Mouse (Mus musculus): ENCODE data around the gene Npl. TPM values are rescaled to one million over a fixed set of nuclear protein-coding genes. Genes with fewer than 3 reads are reported as not detected.

The Npl gene
- total RNA-seq (2021), result 1 to 10 TPM; 3.6 to 4.5 TPM

DNA sequence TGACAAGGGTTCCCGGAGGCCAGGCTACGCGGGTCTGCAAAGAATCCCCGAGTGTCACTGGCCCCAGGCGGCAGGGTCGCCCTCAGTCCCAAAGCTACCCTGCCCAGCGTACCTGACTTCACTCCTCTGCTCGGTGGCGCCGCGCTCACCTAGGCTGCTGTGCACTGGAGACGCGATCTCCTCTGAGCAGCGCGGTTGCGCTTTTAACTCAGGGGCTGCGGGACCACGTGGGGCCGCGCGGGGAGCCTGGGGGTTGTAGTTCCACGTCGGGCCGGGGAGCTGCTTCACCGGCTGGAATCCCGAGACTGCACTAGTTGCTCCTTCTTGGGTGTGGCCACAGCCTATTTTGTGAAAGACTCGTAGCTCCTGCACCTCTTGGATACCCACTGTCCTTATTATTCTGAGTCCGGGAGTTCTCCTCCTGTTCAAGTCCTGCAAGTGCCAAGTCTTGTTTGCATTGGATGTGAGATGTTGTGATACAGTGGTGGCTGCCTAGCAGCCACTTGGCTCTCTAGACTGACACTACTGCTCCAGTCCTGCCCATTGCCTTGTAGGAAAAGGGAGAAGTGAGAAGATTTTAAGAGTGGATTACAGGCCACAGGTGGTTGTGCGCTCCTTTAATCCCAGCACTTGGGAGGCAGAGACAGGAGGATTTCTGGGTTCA, at the start of gene Npl:
Gene Npl, minus strand, starts transcription at position 510 of the 664 bp plus-strand sequence.
- DNase-seq (ENCODE audit: extremely low spot score in 1 of 2, low spot score in 1 of 2), result peak; percentile 61 to 72

DNA sequence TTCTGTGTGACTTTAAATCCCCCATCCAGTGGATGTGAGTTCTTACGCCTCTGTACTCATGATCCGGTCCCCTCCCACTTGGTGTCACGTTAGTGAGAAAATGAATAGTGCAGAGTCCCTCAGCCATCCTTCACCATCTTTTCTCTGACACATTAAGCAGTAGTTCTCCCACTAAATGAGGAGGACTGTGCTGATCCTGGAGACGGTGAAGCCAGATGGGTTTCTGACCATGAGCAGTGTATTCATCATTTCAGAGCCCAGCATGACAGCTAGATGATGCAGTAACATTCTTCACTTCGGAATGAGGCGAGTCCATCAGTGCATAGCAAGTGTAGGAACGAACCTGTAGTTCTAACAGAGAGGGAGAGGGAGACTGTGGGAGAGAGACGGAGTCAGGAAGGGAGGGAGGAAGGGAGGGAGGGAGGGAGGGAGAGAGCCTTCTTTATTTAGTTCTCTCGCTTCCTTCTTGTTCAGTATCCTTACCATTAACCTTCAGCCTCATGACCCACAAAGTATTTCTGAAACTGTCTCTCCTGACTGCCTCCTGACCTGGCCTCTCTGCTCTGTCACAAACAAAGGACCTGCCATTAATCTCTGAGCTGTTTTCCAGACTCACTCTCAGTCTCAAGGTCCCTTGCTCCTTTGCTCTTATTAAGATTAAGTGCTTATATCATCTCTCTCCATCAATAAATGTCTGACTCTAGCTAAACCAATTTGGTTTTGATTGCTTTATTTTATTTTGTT, 49.6 kb upstream of the Npl start:
- no peak for DNase-seq (ENCODE audit: extremely low spot score in 1 of 2, low spot score in 1 of 2)

DNA sequence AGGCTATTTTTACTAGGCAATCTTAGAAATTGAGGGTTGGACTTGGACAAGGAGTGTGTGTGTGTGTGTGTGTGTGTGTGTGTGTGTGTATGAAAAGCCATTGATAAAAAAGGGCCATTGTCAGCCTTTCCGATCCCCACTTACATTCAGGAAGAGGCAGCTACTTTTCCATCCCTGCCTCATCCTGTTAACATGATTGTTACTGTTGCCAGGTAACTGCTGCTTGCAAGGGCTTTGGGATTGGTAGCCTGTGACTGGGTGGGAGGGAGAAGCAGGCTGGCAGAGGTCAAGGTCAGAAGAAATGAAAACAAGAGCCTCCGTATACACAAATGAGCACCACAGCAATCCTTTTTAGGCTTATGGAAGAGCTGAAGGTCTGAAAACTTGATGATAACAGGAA, 48.9 kb upstream of the Npl start:
- DNase-seq (ENCODE audit: extremely low spot score in 1 of 2, low spot score in 1 of 2), result no peak

DNA sequence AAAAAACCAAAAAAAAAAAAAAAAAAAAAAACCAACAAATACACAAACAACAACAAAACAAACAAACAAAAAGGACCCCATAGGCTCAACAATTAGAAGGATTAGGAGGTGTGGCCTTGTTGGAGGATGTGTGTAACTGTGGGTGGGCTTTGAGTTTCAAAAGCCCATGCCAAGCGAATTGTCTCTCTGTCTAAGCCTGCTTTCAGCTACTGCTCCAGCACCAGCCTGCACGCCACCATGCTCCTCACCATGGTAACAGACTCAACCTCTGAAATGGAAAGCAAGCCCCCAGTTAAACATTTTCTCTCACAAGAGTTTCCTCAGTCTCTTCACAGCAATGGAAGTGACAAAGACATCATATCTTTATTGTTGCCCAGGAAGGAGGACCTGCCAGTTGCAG, 43.8 kb upstream of the Npl start:
- DNase-seq (ENCODE audit: extremely low spot score in 1 of 2, low spot score in 1 of 2), result no peak

DNA sequence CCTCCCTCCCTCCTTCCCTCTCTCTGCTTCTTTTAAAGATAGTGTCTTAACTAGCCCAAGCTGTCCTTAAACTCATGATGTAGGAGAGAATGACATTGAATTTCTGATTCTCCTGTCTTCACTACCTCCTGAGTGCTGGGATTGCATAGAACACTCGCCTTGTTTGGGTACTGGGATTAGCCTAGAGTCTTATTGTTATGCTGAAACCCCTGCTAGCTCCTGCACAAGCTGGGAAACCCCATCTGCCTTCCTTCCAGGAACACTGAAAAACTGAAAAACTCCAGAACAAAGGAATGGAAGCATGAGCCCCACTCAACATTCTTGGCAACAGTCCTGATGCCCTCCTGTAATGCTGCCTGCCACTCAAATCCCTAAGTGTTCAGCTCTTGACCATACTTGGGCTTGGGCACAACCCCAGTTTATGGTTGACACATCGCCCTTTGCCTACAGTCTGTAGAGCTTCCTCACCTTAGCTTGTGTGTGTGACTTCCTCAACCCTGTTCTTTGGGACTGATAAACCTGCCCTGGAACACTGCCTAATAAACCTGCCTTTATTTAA, 40.4 kb upstream of the Npl start:
- no peak for DNase-seq (ENCODE audit: extremely low spot score in 1 of 2, low spot score in 1 of 2)

DNA sequence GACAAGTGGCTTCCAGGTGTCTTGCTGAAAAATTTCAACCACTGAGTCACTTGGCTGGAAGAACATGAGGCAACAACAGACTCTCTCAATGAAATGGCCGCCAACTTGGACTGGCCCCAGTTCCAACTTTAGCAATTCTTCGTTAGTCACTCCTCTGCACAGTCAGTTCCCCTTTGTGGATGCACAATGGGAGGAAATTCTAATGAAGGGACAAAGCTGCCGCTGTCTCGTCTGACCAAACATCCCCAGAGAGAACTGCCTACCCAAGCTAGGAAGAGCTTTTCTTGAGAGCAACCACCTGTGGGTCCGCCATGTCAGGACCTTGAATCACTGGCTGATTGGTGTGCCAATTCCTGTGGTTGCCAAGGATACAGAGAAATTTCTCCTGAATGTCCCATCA, 38.1 kb upstream of the Npl start:
- peak in 1 of 2 experiments; percentile 16 for DNase-seq (ENCODE audit: extremely low spot score in 1 of 2, low spot score in 1 of 2)

DNA sequence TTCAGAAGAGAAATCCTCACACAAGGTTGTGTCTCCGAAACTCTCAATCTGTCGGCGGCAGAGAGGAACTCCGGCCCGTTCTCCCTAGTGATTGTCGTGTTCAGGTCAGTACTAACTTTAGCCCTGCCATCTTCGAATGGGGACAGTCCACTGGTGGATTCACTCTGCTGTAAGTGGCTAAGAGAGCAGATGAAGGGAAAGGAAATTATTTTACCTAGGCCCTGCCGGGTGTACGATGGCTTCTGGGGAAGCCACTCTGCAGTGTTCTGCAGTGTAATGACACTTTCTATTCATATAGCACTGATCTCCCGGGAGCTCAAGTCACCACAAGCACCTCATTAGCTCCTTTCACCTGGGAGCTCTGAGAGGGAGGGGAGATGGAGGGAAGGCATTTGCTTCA, 37.0 kb upstream of the Npl start:
- DNase-seq (ENCODE audit: extremely low spot score in 1 of 2, low spot score in 1 of 2), result no peak

DNA sequence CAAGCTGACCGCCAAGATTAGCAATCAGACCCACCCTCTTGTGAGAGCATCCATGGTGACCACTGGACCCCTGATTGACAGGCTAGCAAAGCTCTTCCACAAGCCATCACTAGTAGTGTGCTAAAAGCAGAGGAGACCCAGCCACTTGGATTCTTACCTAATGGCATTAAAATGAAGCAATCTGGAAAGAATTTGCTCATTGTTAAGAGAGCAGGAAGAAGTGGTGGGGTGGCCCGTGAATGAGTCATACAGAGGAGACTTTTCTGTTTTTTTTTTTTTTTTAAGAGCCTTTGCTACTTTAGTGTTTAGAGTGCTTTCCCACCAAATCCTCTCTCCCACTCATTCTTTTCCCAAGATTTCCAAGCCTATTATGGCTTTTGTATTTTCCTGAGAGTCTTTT, 35.9 kb upstream of the Npl start:
- no peak for DNase-seq (ENCODE audit: extremely low spot score in 1 of 2, low spot score in 1 of 2)

DNA sequence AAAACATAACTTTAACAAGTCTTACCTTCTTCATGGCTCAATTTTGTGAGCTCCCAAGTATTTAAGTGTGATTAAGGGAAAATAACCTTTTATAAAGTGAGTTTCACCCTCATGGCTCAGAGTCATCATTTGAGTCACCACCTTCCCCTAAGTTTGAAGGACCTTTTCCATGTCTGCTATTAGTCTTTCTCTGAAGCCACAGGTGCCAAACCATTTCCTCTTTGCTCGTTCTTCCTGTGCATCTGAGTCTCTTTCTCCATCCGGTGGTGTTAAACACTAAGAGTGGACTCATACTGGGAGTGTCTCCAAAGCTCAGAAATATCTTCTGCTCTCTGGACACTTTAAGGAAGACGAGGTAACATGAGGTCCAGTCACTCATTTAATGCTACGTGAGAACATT, 33.3 kb upstream of the Npl start:
- no peak for DNase-seq (ENCODE audit: extremely low spot score in 1 of 2, low spot score in 1 of 2)

DNA sequence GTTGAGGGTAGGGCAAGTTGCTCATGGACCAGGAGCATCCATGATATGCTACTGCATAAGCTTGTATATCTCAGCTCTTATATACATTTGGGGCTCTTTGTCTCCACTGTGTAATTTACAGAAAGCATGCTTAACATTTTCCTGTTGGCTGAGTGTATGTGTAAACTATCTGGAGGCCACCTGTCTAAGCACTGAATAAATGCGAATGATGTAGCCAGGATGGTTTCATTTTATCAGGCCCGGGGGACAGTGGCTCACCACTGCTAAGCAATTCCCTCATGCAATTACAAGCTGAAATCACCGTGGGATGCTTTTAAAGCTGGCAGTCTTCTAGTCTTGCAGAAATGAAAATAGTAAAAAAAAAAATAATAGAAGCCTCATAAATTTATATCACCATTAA, 24.9 kb upstream of the Npl start:
- DNase-seq (ENCODE audit: extremely low spot score in 1 of 2, low spot score in 1 of 2), result no peak

DNA sequence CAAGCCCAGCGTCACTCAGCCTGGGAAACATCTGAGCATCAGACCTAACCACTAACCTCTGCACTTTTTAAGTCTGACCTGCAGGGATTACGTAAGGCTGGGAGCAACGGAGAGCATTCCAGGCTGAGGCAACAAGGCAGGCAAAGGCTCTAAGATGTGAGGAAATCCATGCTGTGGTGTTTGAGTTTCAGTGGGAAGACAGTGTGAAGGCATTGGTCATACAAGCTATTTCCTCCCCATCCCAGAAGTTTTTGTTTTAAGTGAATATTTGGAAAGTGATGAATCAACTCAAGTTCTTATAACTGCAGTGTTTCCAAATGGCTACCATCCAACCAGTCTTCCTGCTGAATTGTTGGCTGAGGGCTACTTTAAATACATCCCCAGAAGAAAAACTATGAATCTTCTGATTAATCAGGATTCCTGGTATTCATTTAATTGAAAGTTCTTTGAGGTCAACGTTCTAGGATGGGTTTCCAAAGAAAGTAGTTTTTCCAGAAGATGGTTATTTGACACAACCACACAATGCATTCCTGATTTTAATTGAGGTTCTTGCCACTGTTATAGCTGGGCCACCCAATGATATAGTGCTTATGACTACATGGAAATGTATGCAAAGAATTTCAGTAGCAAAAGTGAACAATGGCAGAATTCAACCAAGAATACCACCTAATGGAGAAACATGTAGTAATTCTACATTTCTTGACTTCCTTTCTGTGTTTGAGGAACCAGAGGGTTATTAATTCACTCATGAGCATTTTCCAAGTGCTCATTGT, 22.6 kb upstream of the Npl start:
- DNase-seq (ENCODE audit: extremely low spot score in 1 of 2, low spot score in 1 of 2), result no peak

DNA sequence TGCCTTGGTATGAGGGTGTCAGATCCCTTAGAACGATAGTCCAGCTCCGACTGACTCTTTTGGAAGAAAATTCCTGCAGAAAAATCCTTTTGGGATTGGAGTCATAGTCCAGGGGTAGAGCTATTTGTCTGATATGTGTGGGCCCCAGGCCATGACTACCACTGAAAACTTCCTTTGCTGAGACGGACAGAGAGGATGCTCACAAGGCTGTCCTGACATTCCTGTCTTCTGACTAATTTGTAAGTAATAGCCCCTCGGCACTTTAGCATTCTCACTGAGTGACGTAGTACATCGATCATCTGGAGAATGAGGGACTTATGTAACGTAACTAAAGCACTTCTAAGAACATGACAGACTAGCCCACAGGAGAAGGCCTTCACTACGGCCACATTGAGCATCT, 15.9 kb upstream of the Npl start:
- DNase-seq (ENCODE audit: extremely low spot score in 1 of 2, low spot score in 1 of 2), result no peak

DNA sequence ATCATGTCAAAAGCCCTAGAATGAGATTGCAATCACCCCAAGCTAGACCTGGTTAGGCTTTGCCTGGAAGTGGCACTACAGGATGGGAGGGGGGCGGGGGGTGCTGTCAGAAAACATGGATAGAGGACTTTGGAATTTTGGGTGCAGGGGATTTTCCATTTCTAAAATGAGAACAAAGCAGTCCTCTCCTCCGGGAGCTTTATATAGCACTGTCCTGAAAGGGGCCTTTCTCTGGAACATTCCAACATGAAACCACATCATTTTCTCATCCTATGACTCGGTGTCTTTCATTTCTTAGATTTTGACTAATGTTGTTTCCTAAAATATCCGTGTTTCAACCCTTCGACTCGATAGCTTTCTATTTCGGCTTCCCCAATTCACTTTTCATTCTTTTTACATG, 14.9 kb upstream of the Npl start:
- no peak for DNase-seq (ENCODE audit: extremely low spot score in 1 of 2, low spot score in 1 of 2)

DNA sequence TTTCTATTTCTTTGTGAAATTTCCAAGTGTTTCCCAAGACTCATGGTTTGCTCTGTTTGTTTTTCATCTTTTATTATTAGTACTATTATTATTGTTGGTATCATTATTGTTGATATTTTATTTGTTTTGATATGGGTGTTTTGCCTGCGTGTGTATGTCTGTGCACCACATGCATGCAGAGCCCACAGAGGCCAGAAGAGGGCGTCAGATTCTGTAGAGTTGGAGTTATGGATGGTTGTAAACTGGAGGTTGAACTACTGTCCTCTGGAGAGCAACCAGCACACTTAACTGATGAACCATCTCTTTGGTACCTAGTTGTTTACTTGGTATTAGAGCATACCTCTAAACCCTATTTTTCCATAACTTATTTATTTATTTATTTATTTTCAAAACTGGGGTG, 13.8 kb upstream of the Npl start:
- DNase-seq (ENCODE audit: extremely low spot score in 1 of 2, low spot score in 1 of 2), result no peak

DNA sequence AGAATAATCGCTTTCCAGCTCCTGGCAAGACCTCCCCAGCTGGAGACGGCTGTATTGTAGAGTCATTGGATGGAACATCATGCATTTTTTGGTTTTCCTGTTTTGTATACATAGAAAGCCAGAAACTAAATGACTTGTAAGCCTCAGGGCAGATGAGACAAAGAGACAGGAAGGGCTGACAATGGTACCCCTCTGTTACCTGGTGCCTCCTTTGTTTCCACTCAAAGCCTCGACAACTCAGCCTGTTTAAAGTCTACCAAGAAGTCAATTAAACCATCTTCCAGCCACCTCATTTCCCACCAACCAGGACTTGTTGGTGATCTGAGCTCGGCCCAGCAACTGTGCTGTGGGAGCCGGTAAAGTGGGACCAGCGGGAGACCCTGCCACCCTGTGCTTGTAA, 11.0 kb upstream of the Npl start:
- DNase-seq (ENCODE audit: extremely low spot score in 1 of 2, low spot score in 1 of 2), result no peak

DNA sequence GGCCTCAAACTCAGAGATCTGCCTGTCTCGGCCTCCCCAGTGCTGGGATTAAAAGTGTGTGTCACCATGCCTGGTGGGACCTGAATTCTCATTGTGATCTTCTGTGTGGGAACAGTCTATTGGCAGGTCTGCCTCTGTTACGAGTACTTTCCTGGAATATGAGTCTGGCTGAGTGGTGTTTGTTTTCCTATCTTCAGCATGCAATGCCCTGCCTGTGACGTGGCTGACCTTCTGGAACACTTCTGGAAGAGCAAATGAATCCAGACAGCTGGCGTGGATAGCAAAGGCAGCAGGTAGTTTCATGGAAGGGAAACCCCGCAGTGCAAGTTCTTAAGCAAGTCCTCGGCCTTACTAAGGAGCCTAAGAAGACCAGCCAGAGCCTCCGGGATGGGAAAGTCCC, 9.9 kb upstream of the Npl start:
- no peak for DNase-seq (ENCODE audit: extremely low spot score in 1 of 2, low spot score in 1 of 2)

DNA sequence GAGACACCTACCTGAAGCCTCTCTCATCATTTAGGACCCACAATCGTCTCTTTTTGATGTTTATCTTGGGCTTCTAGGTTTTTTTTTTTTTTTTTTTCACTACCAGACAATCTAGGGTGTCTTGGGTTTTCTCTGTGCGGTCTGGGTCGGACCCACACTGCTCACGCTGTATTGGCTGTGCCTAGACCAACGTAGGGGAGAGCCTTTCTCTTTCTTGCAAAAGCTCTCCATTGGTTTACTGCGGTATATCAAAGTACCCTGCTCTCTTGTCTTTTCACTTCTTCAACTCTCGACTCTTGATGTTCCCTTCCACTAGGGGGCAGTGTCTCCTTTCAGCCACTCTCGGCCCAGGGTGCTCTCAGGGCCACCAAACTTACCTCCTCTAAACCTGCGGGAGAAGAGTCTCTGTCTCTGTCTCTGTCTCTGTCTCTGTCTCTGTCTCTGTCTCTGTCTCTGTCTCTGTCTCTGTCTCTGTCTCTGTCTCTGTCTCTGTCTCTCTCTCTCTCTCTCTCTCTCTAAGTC, 9.3 kb upstream of the Npl start:
- DNase-seq (ENCODE audit: extremely low spot score in 1 of 2, low spot score in 1 of 2), result peak; percentile 51 to 72

DNA sequence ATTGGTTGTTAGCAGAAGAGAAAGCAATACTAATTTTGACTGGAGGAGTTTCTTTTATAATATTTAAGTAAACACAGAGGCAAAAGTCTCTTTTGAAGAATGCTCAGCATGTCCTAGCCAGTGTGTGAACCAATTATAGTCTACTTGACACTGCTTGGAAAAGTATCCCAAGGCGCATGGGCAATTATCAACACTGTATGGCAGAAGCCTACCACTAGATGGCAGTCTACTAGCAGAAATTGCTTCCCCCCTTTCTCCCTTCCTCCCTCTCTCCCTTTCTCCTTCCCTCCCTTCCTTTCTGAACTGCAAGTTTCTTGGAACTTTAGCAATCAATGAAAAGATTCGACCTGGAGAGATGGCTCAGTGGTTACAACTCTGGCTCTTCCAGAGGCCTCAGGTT, 7.1 kb upstream of the Npl start:
- DNase-seq (ENCODE audit: extremely low spot score in 1 of 2, low spot score in 1 of 2), result peak in 1 of 2 experiments; percentile 39

DNA sequence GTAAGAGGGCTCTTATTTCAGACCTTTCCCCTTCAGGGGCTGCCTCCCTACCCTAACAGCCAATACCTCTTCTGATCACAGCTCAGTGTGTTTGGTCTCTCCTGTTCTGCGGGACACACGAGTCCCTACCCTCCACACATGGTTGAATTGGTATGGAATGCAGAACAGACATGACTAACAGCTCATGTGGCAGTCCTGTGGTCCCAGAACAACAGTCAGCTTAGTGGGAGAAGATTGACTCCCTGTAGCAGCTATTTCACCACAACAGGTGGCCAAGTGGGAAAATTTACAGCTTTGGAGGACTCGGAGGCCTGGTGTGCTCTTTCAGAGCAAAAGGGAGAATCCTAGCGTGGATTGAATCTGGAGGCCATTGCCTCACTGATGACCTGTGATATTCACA, 6.4 kb upstream of the Npl start:
- no peak for DNase-seq (ENCODE audit: extremely low spot score in 1 of 2, low spot score in 1 of 2)

DNA sequence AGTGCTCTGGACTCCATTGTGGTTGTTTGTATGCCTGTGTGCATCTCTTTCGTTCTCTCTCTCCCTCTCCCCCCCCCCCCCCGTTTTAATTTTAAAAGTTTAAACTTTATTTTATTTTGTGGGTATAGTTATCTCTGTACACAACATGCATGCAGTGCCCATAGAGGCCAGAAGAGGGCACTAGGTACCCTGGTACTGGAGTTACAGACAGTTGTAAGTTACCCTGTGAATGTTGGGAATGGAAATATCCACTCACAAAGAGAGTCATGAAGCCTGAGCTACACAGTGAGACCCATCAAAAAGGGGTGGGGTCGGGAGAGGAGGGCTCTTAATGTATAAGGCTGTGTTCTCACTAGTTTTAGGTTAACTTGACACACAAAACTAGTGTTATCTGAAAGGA, 969 bp upstream of the Npl start:
- DNase-seq (ENCODE audit: extremely low spot score in 1 of 2, low spot score in 1 of 2), result peak; percentile 32 to 59

DNA sequence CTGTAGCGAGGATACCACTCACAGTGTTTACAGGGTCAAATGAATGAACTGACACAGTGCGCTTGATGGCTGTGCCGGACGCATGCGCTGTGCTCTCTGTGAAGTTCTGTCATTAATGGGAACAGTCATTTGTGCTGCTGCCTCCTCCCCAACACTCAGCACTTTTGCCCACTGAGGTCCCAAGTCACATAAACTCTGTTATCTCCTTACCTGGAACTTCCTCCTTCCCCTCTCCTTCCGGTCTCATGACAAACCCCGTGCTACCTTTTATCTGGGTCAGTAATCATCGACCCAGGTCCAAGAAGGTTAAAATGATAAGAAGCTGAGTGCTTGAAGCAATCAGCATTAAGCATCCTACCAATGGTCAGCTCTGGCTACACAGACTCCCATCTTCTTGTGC, 2.3 kb downstream of the Npl start:
- no peak for DNase-seq (ENCODE audit: extremely low spot score in 1 of 2, low spot score in 1 of 2)
